Mouse (Mus musculus) thymus, adult 2 months (tissue): ENCODE data around the gene Nrl.

Experiments
- CTCF ChIP-seq: fragments of 200-500 bp; IDR thresholded peaks from 2 replicates; pipeline ENCODE4 v1.5.1; 2012; ENCODE audit warnings: mild to moderate bottlenecking, control low read depth, low read length, moderate library complexity, borderline replicate concordance; ENCODE audit not compliant: control insufficient read depth, poor library complexity, insufficient read depth; ENCODE audit errors: extremely low read depth
- POLR2A ChIP-seq: fragments of 200-500 bp; IDR thresholded peaks from 2 replicates; pipeline ENCODE4 v1.6.1; 2012; ENCODE audit warnings: mild to moderate bottlenecking, low read length, control low read depth, moderate library complexity; ENCODE audit not compliant: control insufficient read depth, poor library complexity, insufficient read depth; ENCODE audit errors: extremely low read depth

- no peak for TF ChIP-seq CTCF
- TF ChIP-seq POLR2A = no peak
Observed at GRCm38 (mm10) chr14:55524785-55525184, at the start of gene Nrl.
